In genomic region chr16:96087436-96087835, GRCm38 (mm10) we compare ENCODE assay signal across 2 mouse cellular contexts.
TF ChIP-seq lines count a peak whose summit lies in the region.

No protein-coding gene starts in this region.

TF ChIP-seq in C2C12, 6 proteins besides CTCF, POLR2A, EP300 and RAD21:
- TF ChIP-seq USF1 (IDR thresholded peaks at IDR 0.05; ENCODE audit: low read depth) (peak; percentile 17), MYOD1 (IDR thresholded peaks at IDR 0.05; ENCODE audit: control insufficient read depth, insufficient read length, low read depth) (no peak)
TF ChIP-seq in C2C12: peak in this region for 1.

TF ChIP-seq in MEL, 35 proteins besides CTCF, POLR2A, EP300 and RAD21:
- peak; percentile 31; the same call in 1 of the 2 replicates for TF ChIP-seq ZNF384 (IDR thresholded peaks at IDR 0.05; ENCODE audit: low read depth, low read length)
- no peak for TF ChIP-seq BHLHE40 (IDR thresholded peaks at IDR 0.05; ENCODE audit: borderline replicate concordance, low read depth, low read length)
- peak; percentile 42; the same call in 1 of the 2 replicates for TF ChIP-seq MAX (IDR thresholded peaks at IDR 0.05; ENCODE audit: low read length)
- TF ChIP-seq USF1 (IDR thresholded peaks at IDR 0.05; ENCODE audit: low read depth, low read length): peak; percentile 68
- TF ChIP-seq SMC3 (IDR thresholded peaks at IDR 0.05; ENCODE audit: low read depth, low read length): peak; percentile 26; the same call in 1 of the 2 replicates
- no peak for TF ChIP-seq ETS1 (IDR thresholded peaks at IDR 0.05; ENCODE audit: low read depth, low read length)
- no peak for TF ChIP-seq RCOR1 (IDR thresholded peaks at IDR 0.05; ENCODE audit: low read depth, low read length)
- TF ChIP-seq MYC (IDR thresholded peaks at IDR 0.05; ENCODE audit: low read depth, low read length): peak; percentile 79
